Mouse (Mus musculus): Measurements from ENCODE around the gene Pnpla3. TPM values are rescaled to one million over a fixed set of nuclear protein-coding genes. Genes with fewer than 3 reads are reported as not detected.
A peak's percentile ranks its signal among the peaks of the same experiment; 100 is the strongest.
"Not testable (repeated sequence)": the region's sequence is repeated elsewhere in the genome, so short reads cannot be mapped to it uniquely, and the experiment has no call there.

Gene Pnpla3
- polyA plus RNA-seq, 1 experiment: not detected

GRCm38 (mm10) chr15:84133440-84133839 is 34.2 kb upstream of the Pnpla3 start:
- Histone ChIP-seq H3K4me3 (ENCODE audit: insufficient read depth, low read depth, low read length) (no peak overlapping the region), H3K4me1 (ENCODE audit: control insufficient read depth, insufficient read depth, low read length) (peaks cover 8% of the 10 kb centered on the region), H3K27ac (ENCODE audit: insufficient read depth, low read depth, low read length) (no peak overlapping the region)
- TF ChIP-seq CTCF (IDR thresholded peaks at IDR 0.05; ENCODE audit: insufficient read depth, low read depth, low read length): no peak
- TF ChIP-seq POLR2A (IDR thresholded peaks at IDR 0.05; ENCODE audit: insufficient read depth, low read depth, low read length): no peak
- 89% methylated on average over 4 of the region's 4 CpGs for WGBS

- TF ChIP-seq CTCF (IDR thresholded peaks at IDR 0.05; ENCODE audit: insufficient read depth, low read depth, low read length) (peak; percentile 30; the same call in 1 of the 2 replicates), POLR2A (IDR thresholded peaks at IDR 0.05; ENCODE audit: insufficient read depth, low read depth, low read length) (no peak)
- WGBS: 91% methylated on average over 5 of the region's 5 CpGs
- H3K27ac ChIP-seq (ENCODE audit: insufficient read depth, low read depth, low read length): no peak overlapping the region
These were observed 32.2 kb upstream of the Pnpla3 start for GRCm38 (mm10) chr15:84135472-84135871.

GRCm38 (mm10) chr15:84136473-84137415 is 30.9 kb upstream of the Pnpla3 start:
- WGBS: 55% methylated on average over 12 of the region's 12 CpGs
- Histone ChIP-seq H3K4me1 (ENCODE audit: control insufficient read depth, insufficient read depth, low read length) (0 out of 2 replicates have a peak, but pooled peaks cover under 1% of the 10 kb centered on the region), H3K4me3 (ENCODE audit: insufficient read depth, low read depth, low read length) (no peak overlapping the region), H3K27ac (ENCODE audit: insufficient read depth, low read depth, low read length) (no peak overlapping the region)
- no peak for TF ChIP-seq CTCF (IDR thresholded peaks at IDR 0.05; ENCODE audit: insufficient read depth, low read depth, low read length)

More at GRCm38 (mm10) chr15:84135472-84135871, 32.2 kb upstream of the Pnpla3 start:
- Histone ChIP-seq H3K4me3 (ENCODE audit: insufficient read depth, low read depth, low read length) (no peak overlapping the region), H3K4me1 (ENCODE audit: control insufficient read depth, insufficient read depth, low read length) (peaks cover 8% of the 10 kb centered on the region)

GRCm38 (mm10) chr15:84139592-84140005 is 28.0 kb upstream of the Pnpla3 start:
- Histone ChIP-seq H3K27ac (ENCODE audit: insufficient read depth, low read depth, low read length) (no peak overlapping the region), H3K4me3 (ENCODE audit: insufficient read depth, low read depth, low read length) (no peak overlapping the region), H3K4me1 (ENCODE audit: control insufficient read depth, insufficient read depth, low read length) (no peaks in the 10 kb centered on the region)
- WGBS: 90% methylated on average over 5 of the region's 5 CpGs
- TF ChIP-seq POLR2A (IDR thresholded peaks at IDR 0.05; ENCODE audit: insufficient read depth, low read depth, low read length) (no peak), CTCF (IDR thresholded peaks at IDR 0.05; ENCODE audit: insufficient read depth, low read depth, low read length) (no peak)

- Histone ChIP-seq H3K4me3 (ENCODE audit: insufficient read depth, low read depth, low read length) (no peak overlapping the region), H3K4me1 (ENCODE audit: control insufficient read depth, insufficient read depth, low read length) (no peaks in the 10 kb centered on the region), H3K27ac (ENCODE audit: insufficient read depth, low read depth, low read length) (no peak overlapping the region)
- TF ChIP-seq CTCF (IDR thresholded peaks at IDR 0.05; ENCODE audit: insufficient read depth, low read depth, low read length) (no peak), POLR2A (IDR thresholded peaks at IDR 0.05; ENCODE audit: insufficient read depth, low read depth, low read length) (no peak)
- 63% methylated on average over 3 of the region's 3 CpGs for WGBS
These were observed 27.5 kb upstream of the Pnpla3 start for GRCm38 (mm10) chr15:84140109-84140508.

- no peaks in the 10 kb centered on the region for H3K4me1 ChIP-seq (ENCODE audit: control insufficient read depth, insufficient read depth, low read length)
- no peak overlapping the region for H3K27ac ChIP-seq (ENCODE audit: insufficient read depth, low read depth, low read length)
- H3K4me3 ChIP-seq (ENCODE audit: insufficient read depth, low read depth, low read length): no peak overlapping the region
- no peak for TF ChIP-seq POLR2A (IDR thresholded peaks at IDR 0.05; ENCODE audit: insufficient read depth, low read depth, low read length)
- no peak for TF ChIP-seq CTCF (IDR thresholded peaks at IDR 0.05; ENCODE audit: insufficient read depth, low read depth, low read length)
- 71% methylated on average over 5 of the region's 5 CpGs for WGBS
These were observed 26.7 kb upstream of the Pnpla3 start for GRCm38 (mm10) chr15:84140929-84141328.

GRCm38 (mm10) chr15:84156158-84156557 is 11.5 kb upstream of the Pnpla3 start:
- TF ChIP-seq CTCF (IDR thresholded peaks at IDR 0.05; ENCODE audit: insufficient read depth, low read depth, low read length): no peak
- no peak for TF ChIP-seq POLR2A (IDR thresholded peaks at IDR 0.05; ENCODE audit: insufficient read depth, low read depth, low read length)
- WGBS: 97% methylated on average over 2 of the region's 2 CpGs
- Histone ChIP-seq H3K4me3 (ENCODE audit: insufficient read depth, low read depth, low read length) (no peak overlapping the region), H3K4me1 (ENCODE audit: control insufficient read depth, insufficient read depth, low read length) (no peaks in the 10 kb centered on the region), H3K27ac (ENCODE audit: insufficient read depth, low read depth, low read length) (no peak overlapping the region)

- H3K27ac ChIP-seq (ENCODE audit: insufficient read depth, low read depth, low read length); H3K4me1 ChIP-seq (ENCODE audit: control insufficient read depth, insufficient read depth, low read length); H3K4me3 ChIP-seq (ENCODE audit: insufficient read depth, low read depth, low read length): not testable (repeated sequence)
- 87% methylated on average over 6 of the region's 6 CpGs for WGBS
These were observed 10.1 kb upstream of the Pnpla3 start for GRCm38 (mm10) chr15:84157530-84157929.

GRCm38 (mm10) chr15:84161871-84162270 is 5.8 kb upstream of the Pnpla3 start:
- Histone ChIP-seq H3K4me3 (ENCODE audit: insufficient read depth, low read depth, low read length) (no peak overlapping the region), H3K4me1 (ENCODE audit: control insufficient read depth, insufficient read depth, low read length) (no peaks in the 10 kb centered on the region), H3K27ac (ENCODE audit: insufficient read depth, low read depth, low read length) (no peak overlapping the region)
- TF ChIP-seq POLR2A (IDR thresholded peaks at IDR 0.05; ENCODE audit: insufficient read depth, low read depth, low read length) (no peak), CTCF (IDR thresholded peaks at IDR 0.05; ENCODE audit: insufficient read depth, low read depth, low read length) (no peak)
- 82% methylated on average over 6 of the region's 6 CpGs for WGBS

Data from olfactory bulb, adult 2 months (tissue).